Mouse (Mus musculus): ENCODE results near the gene Uhmk1.

DNA sequence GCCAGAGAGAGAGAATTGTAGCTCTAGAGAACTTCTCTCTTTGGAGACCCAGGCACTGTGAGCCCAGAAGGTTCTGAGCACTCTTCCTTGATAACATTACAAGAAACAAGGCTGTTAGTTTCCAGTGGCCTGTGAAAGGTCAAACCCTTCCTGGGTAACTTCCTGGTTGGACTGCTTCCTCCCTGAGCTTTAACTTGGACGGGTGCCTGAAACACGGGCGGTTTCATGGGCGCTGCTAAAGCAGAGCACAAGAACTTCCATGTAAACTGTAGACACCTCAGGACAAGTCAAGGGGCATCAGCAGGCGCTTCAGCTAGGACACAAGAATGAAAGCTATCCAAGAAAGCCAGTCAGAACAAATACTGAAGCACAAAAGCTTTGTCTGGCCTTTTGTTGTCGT lies 53.3 kb downstream of the Uhmk1 start:
- TF ChIP-seq CTCF (IDR thresholded peaks at IDR 0.05; ENCODE audit: insufficient read depth, low read length) (no peak), POLR2A (IDR thresholded peaks at IDR 0.05; ENCODE audit: borderline replicate concordance, extremely low read depth, low read depth, low read length) (no peak)

All from lung, adult 2 months (tissue).